Mouse (Mus musculus): ENCODE measurements at regions not wholly inside any gene's neighbourhood (a gene's known extent, or its start where the extent isn't known, plus 50 kb on each side); places are given as distances from the start of the nearest gene placed in this dataset.

GRCm38 (mm10) chr15:67890612-67891304 lies 1390.0 kb upstream of the Lrrc6 start:
- WGBS: 84% methylated on average over 3 of the region's 3 CpGs
- no peak overlapping the region for H3K27ac ChIP-seq (replicated peaks; ENCODE audit: low read depth, low read length)
- H3K4me3 ChIP-seq (replicated peaks; ENCODE audit: low read length): no peak overlapping the region
- no peaks in the 10 kb centered on the region for H3K36me3 ChIP-seq (ENCODE audit: control insufficient read depth, insufficient read depth, low read length)
- no peak for DNase-seq (ENCODE audit: low spot score)
- TF ChIP-seq POLR2A (IDR thresholded peaks at IDR 0.05; ENCODE audit: borderline replicate concordance, extremely low read depth, insufficient read depth, insufficient read length): no peak
- H3K9me3 ChIP-seq (ENCODE audit: control insufficient read depth, low read length): no peaks in the 10 kb centered on the region
- no peak overlapping the region for H3K9ac ChIP-seq (ENCODE audit: low read depth, low read length, severe bottlenecking)
- no peak overlapping the region for H3K4me2 ChIP-seq (replicated peaks; ENCODE audit: low read depth, low read length, severe bottlenecking)
- no peak for ATAC-seq (ENCODE audit: low FRiP score, low read depth)
- H3K4me1 ChIP-seq (ENCODE audit: control insufficient read depth, insufficient read depth, low read length): no peaks in the 10 kb centered on the region
- no peaks in the 10 kb centered on the region for H3K27me3 ChIP-seq (ENCODE audit: control insufficient read depth, insufficient read depth, low read length)

GRCm38 (mm10) chr15:67888548-67888947 lies 1387.8 kb upstream of the Lrrc6 start:
- H3K27me3 ChIP-seq (ENCODE audit: control insufficient read depth, insufficient read depth, low read length): no peaks in the 10 kb centered on the region
- H3K9ac ChIP-seq (ENCODE audit: low read depth, low read length, severe bottlenecking): no peak overlapping the region
- H3K4me1 ChIP-seq (ENCODE audit: control insufficient read depth, insufficient read depth, low read length): no peaks in the 10 kb centered on the region
- no peak for TF ChIP-seq POLR2A (IDR thresholded peaks at IDR 0.05; ENCODE audit: borderline replicate concordance, extremely low read depth, insufficient read depth, insufficient read length)
- no peaks in the 10 kb centered on the region for H3K9me3 ChIP-seq (ENCODE audit: control insufficient read depth, low read length)
- ATAC-seq (ENCODE audit: low FRiP score, low read depth) (no peak), DNase-seq (ENCODE audit: low spot score) (no peak)
- H3K4me3 ChIP-seq (replicated peaks; ENCODE audit: low read length): no peak overlapping the region
- H3K27ac ChIP-seq (replicated peaks; ENCODE audit: low read depth, low read length): no peak overlapping the region
- no peaks in the 10 kb centered on the region for H3K36me3 ChIP-seq (ENCODE audit: control insufficient read depth, insufficient read depth, low read length)
- no peak overlapping the region for H3K4me2 ChIP-seq (replicated peaks; ENCODE audit: low read depth, low read length, severe bottlenecking)

- WGBS: 67% methylated on average over 1 of the region's 1 CpGs
- H3K9me3 ChIP-seq (ENCODE audit: control insufficient read depth, low read length): no peaks in the 10 kb centered on the region
- no peak overlapping the region for H3K9ac ChIP-seq (ENCODE audit: low read depth, low read length, severe bottlenecking)
- no peak for DNase-seq (ENCODE audit: low spot score)
- no peak overlapping the region for H3K4me3 ChIP-seq (replicated peaks; ENCODE audit: low read length)
- no peak overlapping the region for H3K4me2 ChIP-seq (replicated peaks; ENCODE audit: low read depth, low read length, severe bottlenecking)
- no peaks in the 10 kb centered on the region for H3K4me1 ChIP-seq (ENCODE audit: control insufficient read depth, insufficient read depth, low read length)
- no peak for ATAC-seq (ENCODE audit: low FRiP score, low read depth)
- no peak overlapping the region for H3K27ac ChIP-seq (replicated peaks; ENCODE audit: low read depth, low read length)
- H3K27me3 ChIP-seq (ENCODE audit: control insufficient read depth, insufficient read depth, low read length): no peaks in the 10 kb centered on the region
- no peaks in the 10 kb centered on the region for H3K36me3 ChIP-seq (ENCODE audit: control insufficient read depth, insufficient read depth, low read length)
- no peak for TF ChIP-seq POLR2A (IDR thresholded peaks at IDR 0.05; ENCODE audit: borderline replicate concordance, extremely low read depth, insufficient read depth, insufficient read length)
Measured at GRCm38 (mm10) chr15:67855291-67855690, 1354.6 kb upstream of the Lrrc6 start.

- no peak for TF ChIP-seq POLR2A (IDR thresholded peaks at IDR 0.05; ENCODE audit: borderline replicate concordance, extremely low read depth, insufficient read depth, insufficient read length)
- no peak for ATAC-seq (ENCODE audit: low FRiP score, low read depth)
- Histone ChIP-seq H3K9ac (ENCODE audit: low read depth, low read length, severe bottlenecking) (no peak overlapping the region), H3K27ac (replicated peaks; ENCODE audit: low read depth, low read length) (no peak overlapping the region), H3K9me3 (ENCODE audit: control insufficient read depth, low read length) (no peaks in the 10 kb centered on the region), H3K4me1 (ENCODE audit: control insufficient read depth, insufficient read depth, low read length) (no peaks in the 10 kb centered on the region), H3K4me3 (replicated peaks; ENCODE audit: low read length) (no peak overlapping the region), H3K4me2 (replicated peaks; ENCODE audit: low read depth, low read length, severe bottlenecking) (no peak overlapping the region), H3K27me3 (ENCODE audit: control insufficient read depth, insufficient read depth, low read length) (no peaks in the 10 kb centered on the region), H3K36me3 (ENCODE audit: control insufficient read depth, insufficient read depth, low read length) (no peaks in the 10 kb centered on the region)
- 65% methylated on average over 3 of the region's 3 CpGs for WGBS
- DNase-seq (ENCODE audit: low spot score): no peak
Measured at GRCm38 (mm10) chr15:67850118-67850517, 1349.4 kb upstream of the Lrrc6 start.

GRCm38 (mm10) chr15:67845707-67846106 lies 1345.0 kb upstream of the Lrrc6 start:
- H3K4me1 ChIP-seq (ENCODE audit: control insufficient read depth, insufficient read depth, low read length): no peaks in the 10 kb centered on the region
- no peak for ATAC-seq (ENCODE audit: low FRiP score, low read depth)
- no peaks in the 10 kb centered on the region for H3K36me3 ChIP-seq (ENCODE audit: control insufficient read depth, insufficient read depth, low read length)
- DNase-seq (ENCODE audit: low spot score): no peak
- WGBS: 80% methylated on average over 2 of the region's 2 CpGs
- no peak overlapping the region for H3K9ac ChIP-seq (ENCODE audit: low read depth, low read length, severe bottlenecking)
- H3K4me3 ChIP-seq (replicated peaks; ENCODE audit: low read length): no peak overlapping the region
- no peaks in the 10 kb centered on the region for H3K27me3 ChIP-seq (ENCODE audit: control insufficient read depth, insufficient read depth, low read length)
- no peak overlapping the region for H3K4me2 ChIP-seq (replicated peaks; ENCODE audit: low read depth, low read length, severe bottlenecking)
- H3K27ac ChIP-seq (replicated peaks; ENCODE audit: low read depth, low read length): no peak overlapping the region
- no peak for TF ChIP-seq POLR2A (IDR thresholded peaks at IDR 0.05; ENCODE audit: borderline replicate concordance, extremely low read depth, insufficient read depth, insufficient read length)
- no peaks in the 10 kb centered on the region for H3K9me3 ChIP-seq (ENCODE audit: control insufficient read depth, low read length)

Measured in limb, embryonic 14.5 days (tissue).